Mouse (Mus musculus) erythroblast, embryonic 14.5 days (primary cell): Measurements from ENCODE around the gene Nav2.

Experiments
- GATA1 ChIP-seq: IDR thresholded peaks from 2 replicates; pipeline ENCODE4 v1.6.1; 2012; ENCODE audit warnings: low read length, inconsistent platforms, mixed read lengths
- TAL1 ChIP-seq: IDR thresholded peaks from 3 replicates; pipeline ENCODE4 v1.6.1; 2012; ENCODE audit warnings: low read length, inconsistent platforms, mixed read lengths

- no peak for TF ChIP-seq GATA1
- TF ChIP-seq TAL1: no peak
Measured at GRCm38 (mm10) chr7:49492622-49493021, 584.1 kb downstream of the Nav2 start.
